Comparison of ENCODE assay signal across 8 mouse cellular contexts in the genomic region with DNA sequence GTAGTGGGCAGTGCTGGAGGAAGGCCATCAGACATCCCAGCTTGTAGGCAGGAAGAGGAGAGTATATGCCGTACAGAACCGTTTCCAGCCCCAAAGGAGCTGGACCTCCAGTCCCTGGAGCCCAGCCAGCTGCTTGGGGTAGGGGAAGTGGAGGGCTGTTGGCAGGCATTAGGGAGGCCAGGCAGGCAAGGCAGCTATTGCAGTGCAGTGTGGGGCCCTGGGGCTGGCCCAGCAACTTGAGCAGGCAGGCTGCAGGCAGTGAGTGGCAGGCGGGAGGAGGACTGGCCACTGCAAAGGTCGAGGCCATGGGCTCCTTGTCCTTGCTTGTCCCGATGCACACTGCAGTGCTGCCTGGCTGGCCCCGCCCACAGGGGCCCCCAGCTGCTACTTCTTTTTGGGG. TPM values are rescaled to one million over a fixed set of nuclear protein-coding genes. Genes with fewer than 3 reads are reported as not detected.
DNase-seq lines count a peak whose midpoint lies in the region; ATAC-seq and TF ChIP-seq lines count a peak whose summit lies in the region.

No protein-coding gene starts in this region.

- peak overlapping the region; percentile 27; the same call in 1 of the 2 replicates for H3K4me3 ChIP-seq in G1E (ENCODE audit: low read depth, low read length)

- peaks cover 79% of the 10 kb centered on the region for H3K27me3 ChIP-seq in G1E (ENCODE audit: insufficient read depth, low read length)

- ATAC-seq in G1E (ENCODE audit: extremely low read depth, insufficient number of reproducible peaks, low FRiP score, poor library complexity, severe bottlenecking), result no peak
- peak; percentile 62 to 73; a peak in 3 of 4 replicates for ATAC-seq in hematopoietic stem cell, adult 5-6 weeks (replicated peaks in 1 of 2; ENCODE audit: insufficient read depth in 1 of 2, low FRiP score in 2 of 2, low TSS enrichment in 1 of 2, low read depth in 1 of 2, poor library complexity in 2 of 2, severe bottlenecking in 2 of 2)

- peak; percentile 45 for DNase-seq in gastrocnemius, postnatal 10 days
- DNase-seq in gastrocnemius, postnatal 25 days, result no peak
- DNase-seq in G1E (ENCODE audit: low spot score), result no peak
- DNase-seq in cerebellum, postnatal 14 days, result peak; percentile 76
- DNase-seq in lung, postnatal 14 days, result peak; percentile 21
- no peak for DNase-seq in urinary bladder, adult 2 months (ENCODE audit: low spot score)
- DNase-seq in MN1 (ENCODE audit: low spot score), result no peak

- H3K9me3 ChIP-seq in G1E (replicated peaks), result peaks cover 2% of the 10 kb centered on the region; the same call in 1 of the 2 replicates

- peaks cover 20% of the 10 kb centered on the region for H3K4me1 ChIP-seq in G1E (ENCODE audit: insufficient read depth, low read depth, low read length)

- no peak for TF ChIP-seq CTCF in G1E (IDR thresholded peaks at IDR 0.05; ENCODE audit: low read depth, low read length)

- peaks cover 8% of the 10 kb centered on the region for H3K36me3 ChIP-seq in G1E (replicated peaks)

RNA-seq across cellular contexts. Expression of a gene that starts 52.1 kb away (rescaled TPM):
- total RNA-seq in gastrocnemius, postnatal 10 days (2021), result 10 to 100 TPM; 13.6 to 18.5 TPM
- 1 to 10 TPM; 6.1 to 7.6 TPM for total RNA-seq in gastrocnemius, postnatal 25 days (2021)
- total RNA-seq in G1E (2014; fragmentation: Nextera tagmentation) (12.4 and 12.6 TPM in 2 replicates), G1E (2017) (16.7 and 17.8 TPM in 2 replicates)
- polyA plus RNA-seq in G1E (2012), result 10.1 and 12.5 TPM in 2 replicates
- 9.6 and 12.3 TPM in 2 replicates for total RNA-seq in hematopoietic stem cell, adult 5-6 weeks (2017)
- 56.5 and 62.8 TPM in 2 replicates for polyA plus RNA-seq in urinary bladder, adult 2 months (2012; rRNA removed)

Comparison
In these comparisons a context has a peak if more than half of its experiments do, and no peak if none do; other contexts are left out.
1. DNase-seq: peak in gastrocnemius, postnatal 10 days (single experiment), cerebellum, postnatal 14 days (2 of 2) and lung, postnatal 14 days (single experiment); none in gastrocnemius, postnatal 25 days (single experiment), G1E (single experiment), urinary bladder, adult 2 months (single experiment) and MN1 (single experiment).